Mouse (Mus musculus) lung, postnatal 36 days (tissue): ENCODE measurements around the gene Gm13030.
"Not testable (repeated sequence)": the region's sequence is repeated elsewhere in the genome, so short reads cannot be mapped to it uniquely, and the experiment has no call there.

Source experiments
- DNase-seq: peaks from one replicate; pipeline ENCODE4 v3.0.0; 2022; ENCODE audit warnings: mixed read lengths

Gene Gm13030

GRCm38 (mm10) chr4:138873864-138874263, at the start of gene Gm13030:
TSS of gene Gm13030 (minus strand) at chr4:138873964.
- no peak for DNase-seq

- peak; percentile 99 for DNase-seq
Measured at GRCm38 (mm10) chr4:138922131-138922459, 48.3 kb upstream of the Gm13030 start.

- DNase-seq, result no peak
Measured at GRCm38 (mm10) chr4:138921254-138922130, 47.7 kb upstream of the Gm13030 start.

- DNase-seq, result no peak
Measured at GRCm38 (mm10) chr4:138917282-138917681, 43.5 kb upstream of the Gm13030 start.

GRCm38 (mm10) chr4:138913797-138914196, 40.0 kb upstream of the Gm13030 start, which contains the start of gene Otud3:
TSS of gene Otud3 (minus strand) at chr4:138913945.
- peak; percentile 98 for DNase-seq

GRCm38 (mm10) chr4:138913141-138913787, 39.5 kb upstream of the Gm13030 start:
- DNase-seq, result peak; percentile 15

GRCm38 (mm10) chr4:138905624-138906337, 32.0 kb upstream of the Gm13030 start:
- no peak for DNase-seq

- no peak for DNase-seq
Measured at GRCm38 (mm10) chr4:138899361-138899760, 25.6 kb upstream of the Gm13030 start.

- DNase-seq, result not testable (repeated sequence)
Measured at GRCm38 (mm10) chr4:138893789-138894188, 20.0 kb upstream of the Gm13030 start.

- DNase-seq, result peak; percentile 71
Measured at GRCm38 (mm10) chr4:138892655-138893054, 18.9 kb upstream of the Gm13030 start.

- DNase-seq, result no peak
Measured at GRCm38 (mm10) chr4:138889635-138890034, 15.9 kb upstream of the Gm13030 start.

- no peak for DNase-seq
Measured at GRCm38 (mm10) chr4:138889165-138889564, 15.4 kb upstream of the Gm13030 start.

GRCm38 (mm10) chr4:138884261-138884660, 10.5 kb upstream of the Gm13030 start:
- peak; percentile 93 for DNase-seq

- DNase-seq, result peak; percentile 39
Measured at GRCm38 (mm10) chr4:138882179-138882578, 8.4 kb upstream of the Gm13030 start.

GRCm38 (mm10) chr4:138880811-138881584, 7.2 kb upstream of the Gm13030 start:
- peak; percentile 46 for DNase-seq

GRCm38 (mm10) chr4:138879808-138880207, 6.0 kb upstream of the Gm13030 start:
- no peak for DNase-seq

GRCm38 (mm10) chr4:138878783-138879182, 5.0 kb upstream of the Gm13030 start:
- DNase-seq, result peak; percentile 37

- DNase-seq, result peak; percentile 26
Measured at GRCm38 (mm10) chr4:138877731-138878130, 4.0 kb upstream of the Gm13030 start, which contains the start of gene Pla2g2e. TSS of gene Pla2g2e (plus strand) at chr4:138877942.

- DNase-seq, result no peak
Measured at GRCm38 (mm10) chr4:138875986-138876385, 2.2 kb upstream of the Gm13030 start.

- not testable (repeated sequence) for DNase-seq
Measured at GRCm38 (mm10) chr4:138875275-138875674, 1.5 kb upstream of the Gm13030 start.

GRCm38 (mm10) chr4:138868666-138869065, 5.1 kb downstream of the Gm13030 start:
- no peak for DNase-seq

GRCm38 (mm10) chr4:138866413-138866812, 7.4 kb downstream of the Gm13030 start:
- peak; percentile 93 for DNase-seq
